Mouse (Mus musculus): ENCODE measurements around the gene Commd1.

Gene Commd1

GRCm38 (mm10) chr11:22891242-22891641, 90.9 kb downstream of the Commd1 start:
- no peaks in the 10 kb centered on the region for H3K36me3 ChIP-seq (ENCODE audit: insufficient read depth, low read length)
- 0 out of 2 replicates have a peak, but pooled peaks cover 3% of the 10 kb centered on the region for H3K4me1 ChIP-seq (replicated peaks; ENCODE audit: low read depth, low read length)
- H3K4me3 ChIP-seq (replicated peaks; ENCODE audit: low read length) = no peak overlapping the region
- TF ChIP-seq POU5F1 (IDR thresholded peaks at IDR 0.05; ENCODE audit: borderline replicate concordance, low read length) = no peak
- no peak for TF ChIP-seq NANOG (IDR thresholded peaks at IDR 0.05; ENCODE audit: borderline replicate concordance, low read length)
- no peak for TF ChIP-seq CTCF (conservative IDR thresholded peaks at IDR 0.05; ENCODE audit: low read length)
- peaks cover 5% of the 10 kb centered on the region; the same call in 1 of the 2 replicates for H3K9me3 ChIP-seq (ENCODE audit: low read length)
- no peaks in the 10 kb centered on the region for H3K27me3 ChIP-seq (ENCODE audit: insufficient read depth, low read length)

GRCm38 (mm10) chr11:22889224-22889623, 93.0 kb downstream of the Commd1 start:
- Histone ChIP-seq H3K9me3 (ENCODE audit: low read length) (peaks cover 5% of the 10 kb centered on the region; the same call in 1 of the 2 replicates), H3K4me3 (replicated peaks; ENCODE audit: low read length) (no peak overlapping the region), H3K36me3 (ENCODE audit: insufficient read depth, low read length) (no peaks in the 10 kb centered on the region), H3K27me3 (ENCODE audit: insufficient read depth, low read length) (no peaks in the 10 kb centered on the region), H3K4me1 (replicated peaks; ENCODE audit: low read depth, low read length) (no peaks in the 10 kb centered on the region)
- no peak for TF ChIP-seq NANOG (IDR thresholded peaks at IDR 0.05; ENCODE audit: borderline replicate concordance, low read length)

- TF ChIP-seq NANOG (IDR thresholded peaks at IDR 0.05; ENCODE audit: borderline replicate concordance, low read length) = no peak
- TF ChIP-seq CTCF (conservative IDR thresholded peaks at IDR 0.05; ENCODE audit: low read length) = no peak
- TF ChIP-seq POU5F1 (IDR thresholded peaks at IDR 0.05; ENCODE audit: borderline replicate concordance, low read length) = no peak
- Histone ChIP-seq H3K27me3 (ENCODE audit: insufficient read depth, low read length) (no peaks in the 10 kb centered on the region), H3K4me1 (replicated peaks; ENCODE audit: low read depth, low read length) (no peaks in the 10 kb centered on the region)
These were observed 95.2 kb downstream of the Commd1 start for GRCm38 (mm10) chr11:22886991-22887390.

GRCm38 (mm10) chr11:22885350-22885749, 96.8 kb downstream of the Commd1 start:
- no peak for TF ChIP-seq POU5F1 (IDR thresholded peaks at IDR 0.05; ENCODE audit: borderline replicate concordance, low read length)
- TF ChIP-seq NANOG (IDR thresholded peaks at IDR 0.05; ENCODE audit: borderline replicate concordance, low read length) = no peak
- no peak for TF ChIP-seq CTCF (conservative IDR thresholded peaks at IDR 0.05; ENCODE audit: low read length)
- H3K9me3 ChIP-seq (ENCODE audit: low read length) = no peaks in the 10 kb centered on the region
- peaks cover 4% of the 10 kb centered on the region for H3K4me1 ChIP-seq (replicated peaks; ENCODE audit: low read depth, low read length)
- H3K4me3 ChIP-seq (replicated peaks; ENCODE audit: low read length) = no peak overlapping the region
- H3K36me3 ChIP-seq (ENCODE audit: insufficient read depth, low read length) = no peaks in the 10 kb centered on the region
- no peaks in the 10 kb centered on the region for H3K27me3 ChIP-seq (ENCODE audit: insufficient read depth, low read length)

More at GRCm38 (mm10) chr11:22886991-22887390, 95.2 kb downstream of the Commd1 start:
- no peak overlapping the region for H3K4me3 ChIP-seq (replicated peaks; ENCODE audit: low read length)
- H3K9me3 ChIP-seq (ENCODE audit: low read length) = peaks cover 2% of the 10 kb centered on the region; the same call in 1 of the 2 replicates
- no peaks in the 10 kb centered on the region for H3K36me3 ChIP-seq (ENCODE audit: insufficient read depth, low read length)

GRCm38 (mm10) chr11:22883676-22884075, 98.5 kb downstream of the Commd1 start:
- Histone ChIP-seq H3K27me3 (ENCODE audit: insufficient read depth, low read length) (0 out of 2 replicates have a peak, but pooled peaks cover 3% of the 10 kb centered on the region), H3K4me3 (replicated peaks; ENCODE audit: low read length) (no peak overlapping the region), H3K36me3 (ENCODE audit: insufficient read depth, low read length) (no peaks in the 10 kb centered on the region), H3K9me3 (ENCODE audit: low read length) (no peaks in the 10 kb centered on the region), H3K4me1 (replicated peaks; ENCODE audit: low read depth, low read length) (peaks cover 14% of the 10 kb centered on the region)
- TF ChIP-seq CTCF (conservative IDR thresholded peaks at IDR 0.05; ENCODE audit: low read length) (no peak), NANOG (IDR thresholded peaks at IDR 0.05; ENCODE audit: borderline replicate concordance, low read length) (no peak), POU5F1 (IDR thresholded peaks at IDR 0.05; ENCODE audit: borderline replicate concordance, low read length) (no peak)

GRCm38 (mm10) chr11:22882926-22883325, 99.3 kb downstream of the Commd1 start:
- peaks cover 14% of the 10 kb centered on the region for H3K4me1 ChIP-seq (replicated peaks; ENCODE audit: low read depth, low read length)
- H3K36me3 ChIP-seq (ENCODE audit: insufficient read depth, low read length) = no peaks in the 10 kb centered on the region
- no peaks in the 10 kb centered on the region for H3K9me3 ChIP-seq (ENCODE audit: low read length)
- 0 out of 2 replicates have a peak, but pooled peaks cover 3% of the 10 kb centered on the region for H3K27me3 ChIP-seq (ENCODE audit: insufficient read depth, low read length)
- TF ChIP-seq CTCF (conservative IDR thresholded peaks at IDR 0.05; ENCODE audit: low read length) (no peak), NANOG (IDR thresholded peaks at IDR 0.05; ENCODE audit: borderline replicate concordance, low read length) (no peak), POU5F1 (IDR thresholded peaks at IDR 0.05; ENCODE audit: borderline replicate concordance, low read length) (no peak)
- H3K4me3 ChIP-seq (replicated peaks; ENCODE audit: low read length) = no peak overlapping the region

- H3K27me3 ChIP-seq (ENCODE audit: insufficient read depth, low read length) = 0 out of 2 replicates have a peak, but pooled peaks cover 3% of the 10 kb centered on the region
- H3K9me3 ChIP-seq (ENCODE audit: low read length) = no peaks in the 10 kb centered on the region
- H3K4me3 ChIP-seq (replicated peaks; ENCODE audit: low read length) = no peak overlapping the region
- peaks cover 14% of the 10 kb centered on the region for H3K4me1 ChIP-seq (replicated peaks; ENCODE audit: low read depth, low read length)
- TF ChIP-seq NANOG (IDR thresholded peaks at IDR 0.05; ENCODE audit: borderline replicate concordance, low read length) (no peak), CTCF (conservative IDR thresholded peaks at IDR 0.05; ENCODE audit: low read length) (no peak), POU5F1 (IDR thresholded peaks at IDR 0.05; ENCODE audit: borderline replicate concordance, low read length) (no peak)
- H3K36me3 ChIP-seq (ENCODE audit: insufficient read depth, low read length) = no peaks in the 10 kb centered on the region
These were observed 101.6 kb downstream of the Commd1 start for GRCm38 (mm10) chr11:22880383-22881172.

GRCm38 (mm10) chr11:22879645-22880044, 102.5 kb downstream of the Commd1 start:
- 0 out of 2 replicates have a peak, but pooled peaks cover 3% of the 10 kb centered on the region for H3K27me3 ChIP-seq (ENCODE audit: insufficient read depth, low read length)
- no peaks in the 10 kb centered on the region for H3K36me3 ChIP-seq (ENCODE audit: insufficient read depth, low read length)
- no peak for TF ChIP-seq POU5F1 (IDR thresholded peaks at IDR 0.05; ENCODE audit: borderline replicate concordance, low read length)
- TF ChIP-seq NANOG (IDR thresholded peaks at IDR 0.05; ENCODE audit: borderline replicate concordance, low read length) = no peak
- TF ChIP-seq CTCF (conservative IDR thresholded peaks at IDR 0.05; ENCODE audit: low read length) = no peak

More at GRCm38 (mm10) chr11:22879645-22880044, 102.5 kb downstream of the Commd1 start:
- no peaks in the 10 kb centered on the region for H3K9me3 ChIP-seq (ENCODE audit: low read length)
- H3K4me3 ChIP-seq (replicated peaks; ENCODE audit: low read length) = no peak overlapping the region
- H3K4me1 ChIP-seq (replicated peaks; ENCODE audit: low read depth, low read length) = peaks cover 14% of the 10 kb centered on the region
